Mouse (Mus musculus): ENCODE data around the gene Greb1.

- TF ChIP-seq CTCF (IDR thresholded peaks at IDR 0.05) (no peak), POLR2A (IDR thresholded peaks at IDR 0.05; ENCODE audit: insufficient read depth, low read depth, low read length) (no peak)
Observed at GRCm38 (mm10) chr12:16633235-16633634, 167.5 kb downstream of the Greb1 start.
